Mouse (Mus musculus): Measurements from ENCODE around the gene Rab33b. TPM values are rescaled to one million over a fixed set of nuclear protein-coding genes. Genes with fewer than 3 reads are reported as not detected.
A peak's percentile ranks its signal among the peaks of the same experiment; 100 is the strongest.
"Not testable (repeated sequence)": the region's sequence is repeated elsewhere in the genome, so short reads cannot be mapped to it uniquely, and the experiment has no call there.

Gene Rab33b
- polyA plus RNA-seq (2015; fragmentation: Nextera tagmentation; extraction: Ambion mirVana) = 13.6 TPM in 2 replicates

DNA sequence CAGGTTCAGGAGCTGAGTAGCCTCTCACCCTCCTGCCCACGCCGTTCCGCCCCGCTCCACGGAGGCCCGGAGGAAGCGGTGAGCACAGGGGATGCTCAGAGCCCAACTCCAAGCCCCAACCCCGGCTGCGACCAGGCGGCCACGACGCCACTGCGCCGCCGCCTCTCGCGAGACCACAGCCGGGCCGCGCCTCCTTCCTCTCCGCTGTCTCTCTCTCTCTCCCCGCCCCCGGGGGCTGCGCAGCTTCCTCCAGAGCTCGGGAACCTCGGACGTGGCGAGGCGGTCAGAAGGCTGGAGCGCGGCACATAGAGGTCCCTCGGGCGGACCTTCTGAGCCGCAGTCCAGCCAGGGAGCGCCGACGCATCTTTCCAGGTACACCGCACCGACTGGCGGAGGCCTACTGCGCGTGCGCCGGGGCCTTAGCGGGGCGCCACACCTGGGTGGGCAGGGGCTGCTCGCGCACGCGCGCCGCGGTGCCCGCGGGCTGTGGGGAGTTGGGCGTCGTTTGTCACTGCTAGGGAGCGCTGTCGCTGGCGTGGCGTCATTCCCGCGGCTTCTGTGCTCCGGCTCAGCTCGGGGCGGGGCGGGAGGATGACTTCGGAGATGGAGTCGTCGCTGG lies at the start of gene Rab33b:
TSS of gene Rab33b (plus strand) at position 180 of the 619 bp plus-strand sequence.
- Histone ChIP-seq H3K9ac (peak within 1 kb of the TSS; percentile 92), H3K4me2 (peak within 1 kb of the TSS; percentile 90), H3K27me3 (replicated peaks) (no peaks in the 10 kb centered on the region), H3K27ac (replicated peaks) (peak within 1 kb of the TSS; percentile 93), H3K36me3 (peaks cover 7% of the 10 kb centered on the region; the same call in 1 of the 2 replicates), H3K9me3 (no peaks in the 10 kb centered on the region), H3K4me3 (peak within 1 kb of the TSS; percentile 93), H3K4me1 (peaks cover 31% of the 10 kb centered on the region)
- ATAC-seq (ENCODE audit: extremely low read depth, insufficient number of reproducible peaks, low FRiP score, low TSS enrichment) = peak; percentile 92
- 0% methylated on average over 70 of the region's 70 CpGs for WGBS

DNA sequence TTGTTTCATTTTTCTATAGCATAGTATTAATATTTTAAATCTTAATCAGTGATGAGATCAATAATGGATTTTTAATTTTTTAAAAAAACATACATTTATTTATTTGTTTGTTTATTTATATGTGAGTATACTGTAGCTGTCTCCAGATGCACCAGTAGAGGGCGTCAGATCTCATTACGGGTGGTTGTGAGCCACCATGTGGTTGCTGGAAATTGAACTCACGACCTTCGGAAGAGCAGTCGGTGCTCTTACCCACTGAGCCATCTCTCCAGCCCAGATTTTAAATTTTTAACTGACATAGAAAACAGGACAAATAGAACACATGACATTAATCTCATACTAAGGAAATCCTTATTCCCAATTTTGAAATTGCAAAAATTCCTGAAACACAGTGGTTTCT lies 49.4 kb upstream of the Rab33b start:
- peaks cover 20% of the 10 kb centered on the region for H3K36me3 ChIP-seq
- 83% methylated on average over 5 of the region's 5 CpGs for WGBS
- H3K4me3 ChIP-seq; ATAC-seq (ENCODE audit: extremely low read depth, insufficient number of reproducible peaks, low FRiP score, low TSS enrichment); H3K27me3 ChIP-seq (replicated peaks); H3K4me2 ChIP-seq; H3K9me3 ChIP-seq; H3K4me1 ChIP-seq; H3K9ac ChIP-seq; H3K27ac ChIP-seq (replicated peaks): not testable (repeated sequence)

DNA sequence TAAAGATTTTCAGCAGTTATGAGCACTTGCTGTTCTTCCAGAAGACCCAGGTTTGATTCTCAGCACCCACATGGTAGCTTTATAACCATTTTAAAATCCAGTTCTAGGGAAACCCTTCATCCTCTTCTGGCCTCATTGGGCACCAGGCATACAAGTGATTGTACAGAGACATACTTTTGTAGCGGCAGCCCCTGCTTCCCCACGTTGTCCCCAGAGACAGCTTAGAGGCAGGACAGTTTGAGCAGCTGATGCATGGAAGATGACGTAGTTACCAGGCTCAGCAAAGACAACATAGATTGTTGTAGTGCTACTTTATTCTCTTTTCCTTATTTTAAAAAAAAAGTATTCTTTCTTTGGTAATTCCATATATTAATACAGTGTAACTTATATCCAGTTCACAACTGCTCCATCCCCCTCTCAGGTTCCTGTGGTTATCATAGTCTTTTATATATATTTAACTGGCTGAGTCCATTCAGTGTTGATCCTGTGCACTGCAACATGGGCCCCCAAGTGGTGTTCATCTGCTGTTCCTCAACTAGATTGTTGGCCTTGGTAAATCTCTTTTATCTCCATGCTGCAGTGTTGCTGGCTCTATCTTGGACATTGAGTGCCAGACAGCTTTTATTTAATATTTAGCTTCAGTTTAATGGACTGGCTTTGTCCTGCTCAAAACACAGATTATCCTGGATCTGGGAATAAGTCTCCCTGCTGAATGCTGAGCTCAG lies 48.7 kb upstream of the Rab33b start:
- no peak overlapping the region for H3K4me3 ChIP-seq
- H3K4me1 ChIP-seq = peaks cover 7% of the 10 kb centered on the region; the same call in 1 of the 2 replicates
- H3K27me3 ChIP-seq (replicated peaks) = no peaks in the 10 kb centered on the region
- no peak for ATAC-seq (ENCODE audit: extremely low read depth, insufficient number of reproducible peaks, low FRiP score, low TSS enrichment)
- H3K9ac ChIP-seq = no peak overlapping the region
- H3K4me2 ChIP-seq = no peak overlapping the region
- peaks cover 25% of the 10 kb centered on the region for H3K36me3 ChIP-seq
- H3K27ac ChIP-seq (replicated peaks) = no peak overlapping the region
- no peaks in the 10 kb centered on the region for H3K9me3 ChIP-seq
- 89% methylated on average over 3 of the region's 3 CpGs for WGBS

DNA sequence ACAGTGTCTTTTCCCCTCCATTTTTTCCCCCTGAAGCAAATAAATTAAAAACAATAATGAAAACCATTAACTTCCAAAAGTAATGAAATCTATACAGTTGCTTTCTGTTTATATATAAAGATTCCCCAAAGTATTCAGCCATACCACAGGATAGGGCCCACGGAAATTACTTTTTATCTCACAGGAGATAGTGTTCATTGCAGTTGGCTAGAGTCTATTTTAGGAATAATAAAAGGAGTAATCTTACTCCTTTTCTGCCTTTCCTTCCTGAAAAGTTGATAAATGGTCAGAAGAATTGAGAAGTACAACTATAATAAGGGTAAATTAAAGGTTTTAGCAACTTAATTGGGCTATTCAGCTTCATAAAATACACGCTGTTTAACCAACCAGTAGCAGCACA lies 15.2 kb upstream of the Rab33b start:
- Histone ChIP-seq H3K9ac (no peak overlapping the region), H3K36me3 (peaks cover 91% of the 10 kb centered on the region), H3K4me3 (no peak overlapping the region), H3K27me3 (replicated peaks) (no peaks in the 10 kb centered on the region), H3K4me2 (no peak overlapping the region), H3K27ac (replicated peaks) (no peak overlapping the region), H3K4me1 (peaks cover 3% of the 10 kb centered on the region; the same call in 1 of the 2 replicates), H3K9me3 (no peaks in the 10 kb centered on the region)
- 64% methylated on average over 2 of the region's 2 CpGs for WGBS
- no peak for ATAC-seq (ENCODE audit: extremely low read depth, insufficient number of reproducible peaks, low FRiP score, low TSS enrichment)

DNA sequence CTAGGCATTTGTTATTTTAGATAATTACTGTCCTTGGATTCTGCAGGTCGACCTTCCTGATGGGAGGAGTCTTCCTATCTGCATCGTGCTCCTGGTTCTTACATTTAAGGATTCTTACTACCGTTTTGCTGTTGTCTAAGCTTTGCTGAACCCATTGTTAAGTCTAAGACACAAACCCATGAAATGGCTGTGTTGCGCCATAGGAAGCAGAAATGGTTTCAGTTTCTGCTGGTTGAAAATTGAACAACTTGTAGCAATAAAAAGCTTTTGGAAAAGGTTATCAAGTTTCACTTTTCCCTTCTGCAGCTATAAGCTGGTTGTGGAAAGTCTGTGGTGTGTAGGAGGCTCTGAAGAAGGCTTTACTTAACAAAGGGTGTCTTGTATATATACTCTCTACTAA lies 8.0 kb upstream of the Rab33b start:
- H3K9me3 ChIP-seq = no peaks in the 10 kb centered on the region
- ATAC-seq (ENCODE audit: extremely low read depth, insufficient number of reproducible peaks, low FRiP score, low TSS enrichment) = no peak
- H3K4me2 ChIP-seq = no peak overlapping the region
- no peaks in the 10 kb centered on the region for H3K4me1 ChIP-seq
- H3K27me3 ChIP-seq (replicated peaks) = no peaks in the 10 kb centered on the region
- H3K36me3 ChIP-seq = peaks cover 62% of the 10 kb centered on the region
- H3K9ac ChIP-seq = no peak overlapping the region
- no peak overlapping the region for H3K27ac ChIP-seq (replicated peaks)
- no peak overlapping the region for H3K4me3 ChIP-seq
- WGBS = 68% methylated on average over 4 of the region's 4 CpGs

DNA sequence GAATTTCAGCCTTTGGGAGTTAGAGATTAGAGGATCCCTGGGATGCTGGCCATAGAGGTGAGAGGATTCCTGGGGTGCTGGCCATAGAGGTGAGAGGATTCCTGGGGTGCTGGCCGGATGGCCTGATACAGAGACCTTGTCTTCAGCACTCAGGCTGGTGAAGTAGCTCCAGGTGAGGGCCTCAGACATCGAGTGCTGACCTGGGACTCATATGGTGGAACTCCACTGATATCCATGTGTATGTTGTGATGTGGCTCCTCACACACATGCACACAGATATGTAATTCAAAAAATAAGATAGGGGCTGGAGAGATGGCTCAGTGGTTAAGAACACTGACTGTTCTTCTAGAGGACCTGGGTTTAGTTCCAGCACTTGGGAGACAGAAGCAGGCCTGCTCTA lies 3.8 kb upstream of the Rab33b start:
- 34% methylated on average over 2 of the region's 2 CpGs for WGBS
- Histone ChIP-seq H3K4me1 (peaks cover 14% of the 10 kb centered on the region), H3K36me3 (peaks cover 21% of the 10 kb centered on the region), H3K9ac (no peak overlapping the region), H3K4me3 (no peak overlapping the region), H3K9me3 (no peaks in the 10 kb centered on the region), H3K27me3 (replicated peaks) (no peaks in the 10 kb centered on the region), H3K4me2 (no peak overlapping the region), H3K27ac (replicated peaks) (no peak overlapping the region)
- no peak for ATAC-seq (ENCODE audit: extremely low read depth, insufficient number of reproducible peaks, low FRiP score, low TSS enrichment)

DNA sequence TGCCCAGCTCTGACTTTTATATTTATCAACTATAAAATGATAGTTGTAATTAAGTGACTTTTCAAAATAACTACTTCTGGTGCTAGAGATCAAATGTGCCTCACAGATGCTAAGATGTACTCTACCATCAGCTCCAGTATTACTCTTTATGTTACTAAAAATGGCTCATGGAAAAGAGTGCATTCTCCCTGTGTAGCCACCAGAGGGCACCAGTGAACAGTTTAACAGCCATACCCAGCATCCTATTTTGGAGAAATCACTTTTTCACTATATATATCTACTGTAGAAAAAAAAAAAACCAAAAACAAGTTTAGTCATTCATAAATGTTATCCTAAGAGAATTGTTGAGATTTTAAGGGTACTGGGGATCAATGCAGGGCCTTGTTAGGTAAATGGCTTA lies 2.7 kb upstream of the Rab33b start:
- H3K4me1 ChIP-seq = peaks cover 25% of the 10 kb centered on the region
- no peak overlapping the region for H3K27ac ChIP-seq (replicated peaks)
- no peak overlapping the region for H3K9ac ChIP-seq
- no peaks in the 10 kb centered on the region for H3K27me3 ChIP-seq (replicated peaks)
- no peak overlapping the region for H3K4me3 ChIP-seq
- ATAC-seq (ENCODE audit: extremely low read depth, insufficient number of reproducible peaks, low FRiP score, low TSS enrichment) = no peak
- peaks cover 9% of the 10 kb centered on the region for H3K36me3 ChIP-seq
- H3K9me3 ChIP-seq = no peaks in the 10 kb centered on the region
- no peak overlapping the region for H3K4me2 ChIP-seq

DNA sequence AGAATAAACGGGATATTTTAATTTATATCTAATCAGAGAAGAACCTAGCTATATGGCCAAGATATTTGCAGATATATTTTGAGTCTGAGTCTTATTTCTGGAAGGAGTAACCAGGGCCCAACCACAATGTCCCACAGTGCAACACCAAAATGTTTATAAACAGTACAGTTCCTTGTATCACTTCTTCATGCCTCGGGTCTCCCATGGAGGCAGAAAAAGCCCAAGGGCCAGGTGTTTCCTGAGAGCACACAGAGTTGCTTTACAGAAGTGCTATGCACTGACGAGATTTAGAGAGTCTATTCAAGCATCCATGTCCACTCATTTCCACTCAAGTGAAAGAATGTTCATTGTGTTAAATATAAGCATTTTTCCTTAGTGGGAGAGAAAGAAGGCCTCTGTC lies 1.8 kb upstream of the Rab33b start:
- Histone ChIP-seq H3K4me3 (no peak overlapping the region), H3K4me1 (peaks cover 31% of the 10 kb centered on the region), H3K27me3 (replicated peaks) (no peaks in the 10 kb centered on the region), H3K4me2 (no peak overlapping the region), H3K36me3 (peaks cover 6% of the 10 kb centered on the region), H3K9ac (no peak overlapping the region), H3K9me3 (no peaks in the 10 kb centered on the region), H3K27ac (replicated peaks) (no peak overlapping the region)
- 55% methylated on average over 3 of the region's 3 CpGs for WGBS
- no peak for ATAC-seq (ENCODE audit: extremely low read depth, insufficient number of reproducible peaks, low FRiP score, low TSS enrichment)

DNA sequence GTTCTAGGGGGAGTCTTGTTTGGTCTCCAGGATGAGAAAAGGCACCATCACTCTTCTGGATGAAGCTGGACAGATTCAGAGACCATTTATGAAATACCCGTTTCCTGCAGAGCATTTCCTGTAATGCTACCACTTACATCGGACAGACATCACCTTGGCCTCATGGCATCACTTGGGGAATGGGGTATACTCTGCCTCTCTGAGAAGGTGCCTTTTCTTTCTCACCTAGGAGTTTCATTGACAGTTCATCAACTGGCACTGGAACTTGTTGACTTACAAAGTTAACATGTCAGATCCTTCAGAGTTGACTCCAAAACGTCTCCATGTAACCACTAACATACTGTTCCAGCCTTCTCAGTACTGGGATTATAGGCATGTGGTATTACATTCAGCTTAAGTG lies 939 bp upstream of the Rab33b start:
- Histone ChIP-seq H3K27ac (replicated peaks) (peak overlapping the region; percentile 93; the same call in 1 of the 2 replicates), H3K27me3 (replicated peaks) (no peaks in the 10 kb centered on the region), H3K4me3 (peak overlapping the region; percentile 93), H3K4me1 (peaks cover 31% of the 10 kb centered on the region), H3K36me3 (peaks cover 4% of the 10 kb centered on the region; the same call in 1 of the 2 replicates), H3K9ac (peak overlapping the region; percentile 92), H3K9me3 (no peaks in the 10 kb centered on the region), H3K4me2 (peak overlapping the region; percentile 90)
- ATAC-seq (ENCODE audit: extremely low read depth, insufficient number of reproducible peaks, low FRiP score, low TSS enrichment) = no peak
- 57% methylated on average over 3 of the region's 3 CpGs for WGBS

DNA sequence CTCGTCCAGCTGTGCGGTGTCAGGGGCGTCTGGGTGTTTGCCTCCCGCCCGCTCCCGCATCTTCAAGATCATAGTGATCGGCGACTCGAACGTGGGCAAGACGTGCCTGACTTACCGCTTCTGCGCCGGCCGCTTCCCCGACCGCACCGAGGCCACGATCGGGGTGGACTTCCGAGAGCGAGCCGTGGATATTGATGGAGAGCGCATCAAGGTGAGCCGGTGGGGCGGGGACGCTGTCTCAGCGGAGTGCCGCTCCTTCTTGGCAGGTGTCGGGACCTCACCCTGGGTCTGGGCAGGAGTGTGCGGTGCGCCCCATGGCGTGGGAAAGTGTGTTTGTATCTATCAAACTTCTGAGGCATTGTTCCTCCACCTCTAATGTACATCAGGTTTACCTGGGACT lies 650 bp downstream of the Rab33b start:
- 0 out of 2 replicates have a peak, but pooled peaks have one; percentile 4 for ATAC-seq (ENCODE audit: extremely low read depth, insufficient number of reproducible peaks, low FRiP score, low TSS enrichment)
- Histone ChIP-seq H3K4me2 (peak overlapping the region; percentile 90), H3K4me1 (peaks cover 31% of the 10 kb centered on the region), H3K9ac (peak overlapping the region; percentile 92), H3K36me3 (peaks cover 7% of the 10 kb centered on the region; the same call in 1 of the 2 replicates), H3K27me3 (replicated peaks) (no peaks in the 10 kb centered on the region), H3K4me3 (peak overlapping the region; percentile 93), H3K27ac (replicated peaks) (peak overlapping the region; percentile 93), H3K9me3 (no peaks in the 10 kb centered on the region)
- 0% methylated on average over 33 of the region's 33 CpGs for WGBS

DNA sequence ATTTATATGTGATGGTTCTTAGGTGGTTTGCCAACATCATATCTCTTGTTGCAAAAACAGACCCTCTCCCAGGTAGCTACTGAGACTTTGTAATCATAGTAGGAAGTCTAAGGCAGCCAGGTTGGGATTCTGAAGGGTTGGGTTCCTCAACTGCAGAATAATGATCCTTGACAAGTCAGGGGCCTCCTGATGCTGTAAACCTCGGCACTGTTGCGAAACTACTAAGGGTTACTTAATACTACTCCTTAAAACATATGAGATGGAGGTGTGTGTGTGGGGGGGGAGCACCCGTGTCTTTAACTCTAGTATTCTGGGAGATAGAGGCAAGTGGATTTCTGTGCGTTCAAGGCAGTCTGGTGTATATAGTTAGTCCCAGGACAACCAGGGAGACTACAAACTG lies 1.6 kb downstream of the Rab33b start:
- Histone ChIP-seq H3K36me3 (peaks cover 7% of the 10 kb centered on the region; the same call in 1 of the 2 replicates), H3K4me3 (peak overlapping the region; percentile 93), H3K9ac (peak overlapping the region; percentile 92), H3K9me3 (no peaks in the 10 kb centered on the region), H3K4me1 (peaks cover 31% of the 10 kb centered on the region), H3K27me3 (replicated peaks) (no peaks in the 10 kb centered on the region), H3K4me2 (peak overlapping the region; percentile 90), H3K27ac (replicated peaks) (no peak overlapping the region)
- 66% methylated on average over 4 of the region's 4 CpGs for WGBS
- ATAC-seq (ENCODE audit: extremely low read depth, insufficient number of reproducible peaks, low FRiP score, low TSS enrichment) = no peak
